Mouse (Mus musculus) heart, embryonic 10.5 days (tissue): ENCODE measurements around the gene Gm42421. TPM values are rescaled to one million over a fixed set of nuclear protein-coding genes. Genes with fewer than 3 reads are reported as not detected.
A peak's percentile ranks its signal among the peaks of the same experiment; 100 is the strongest.

Source experiments
- DNase-seq: peaks from one replicate; pipeline ENCODE4 v3.0.0-alpha.2; 2017; ENCODE audit warnings: low spot score
- H3K27ac ChIP-seq: fragments of 300-500 bp; sonication (generic); 2 replicates; pipeline ENCODE4 v1.5.1; 2016; ENCODE audit warnings: mild to moderate bottlenecking
- H3K27me3 ChIP-seq: fragments of 300-500 bp; sonication (generic); 2 replicates; pipeline ENCODE4 v1.6.1; 2016; ENCODE audit warnings: mild to moderate bottlenecking; ENCODE audit not compliant: poor library complexity, insufficient read depth, severe bottlenecking
- H3K36me3 ChIP-seq: fragments of 300-500 bp; sonication (generic); 2 replicates; pipeline ENCODE4 v1.6.1; 2016; ENCODE audit warnings: mild to moderate bottlenecking, moderate library complexity
- H3K4me1 ChIP-seq: fragments of 300-500 bp; sonication (generic); 2 replicates; pipeline ENCODE4 v1.6.1; 2016; ENCODE audit warnings: mild to moderate bottlenecking
- H3K4me3 ChIP-seq: fragments of 300-500 bp; sonication (generic); 2 replicates; pipeline ENCODE4 v1.5.1; 2016; ENCODE audit warnings: mild to moderate bottlenecking, moderate library complexity
- H3K9me3 ChIP-seq: fragments of 300-500 bp; sonication (generic); 2 replicates; pipeline ENCODE4 v1.6.1; 2016; ENCODE audit warnings: mild to moderate bottlenecking, moderate library complexity
- WGBS: fragments of 180-500 bp; shearing (Covaris S2); methylation state at CpG from one replicate; pipeline ENCODE4 v1.1.7; 2016; 5-methylcytosine and 5-hydroxymethylcytosine counted together
- polyA plus RNA-seq: library from polyadenylated mRNA; unstranded; fragments of >200 nt; fragmentation: Nextera tagmentation; extraction: Ambion mirVana; gene quantifications from 2 replicates; pipeline ENCODE4 v1.2.1, GENCODE M21; 2016

Gene Gm42421
- polyA plus RNA-seq, result 0.67 and 1.3 TPM in 2 replicates

DNA sequence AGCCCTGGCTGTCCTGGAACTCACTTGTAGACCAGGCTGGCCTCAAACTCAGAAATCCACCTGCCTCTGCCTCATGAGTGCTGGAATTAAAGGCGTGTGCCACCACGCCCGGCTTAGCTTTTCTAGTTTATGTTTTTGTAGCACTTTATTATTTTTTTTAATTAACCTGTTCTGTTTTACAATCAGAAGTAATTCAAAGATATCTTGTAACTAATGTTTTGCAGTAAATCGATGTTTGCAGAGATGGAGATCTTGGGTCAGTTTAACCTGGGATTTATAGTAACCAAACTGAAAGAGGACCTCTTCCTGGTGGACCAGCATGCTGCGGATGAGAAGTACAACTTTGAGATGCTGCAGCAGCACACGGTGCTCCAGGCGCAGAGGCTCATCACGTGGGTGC, at the start of gene Gm42421:
Gene Gm42421 (plus strand): TSS at position 301 of the 400 bp plus-strand sequence.
- Histone ChIP-seq H3K36me3 (peaks cover 90% of the 10 kb centered on the region), H3K27me3 (no peaks in the 10 kb centered on the region), H3K27ac (no peak within 1 kb of the TSS), H3K4me3 (no peak within 1 kb of the TSS), H3K4me1 (no peaks in the 10 kb centered on the region), H3K9me3 (no peaks in the 10 kb centered on the region)
- peak; percentile 51 for DNase-seq
- 94% methylated on average over 8 of the region's 8 CpGs for WGBS

DNA sequence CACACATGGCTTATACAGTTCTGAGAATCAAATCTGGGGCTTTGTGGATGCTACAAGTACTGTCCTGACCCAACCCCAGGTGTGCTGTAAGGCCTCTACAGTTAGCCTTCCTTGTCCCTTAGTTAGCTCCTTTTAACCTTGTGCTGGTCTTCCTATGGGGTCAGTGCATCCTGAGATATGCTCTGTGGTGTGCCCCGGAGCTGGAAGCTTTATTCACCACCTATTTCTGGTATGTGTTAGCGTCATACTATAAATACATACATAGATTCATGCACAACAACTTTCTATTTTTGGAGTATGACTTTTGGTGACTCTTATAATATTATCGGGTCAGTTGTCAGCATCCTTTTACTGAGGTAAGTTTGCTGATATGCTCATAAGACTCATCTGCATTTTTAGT, 42.7 kb upstream of the Gm42421 start:
- Histone ChIP-seq H3K9me3 (no peaks in the 10 kb centered on the region), H3K4me1 (no peaks in the 10 kb centered on the region), H3K4me3 (no peak overlapping the region), H3K27ac (no peak overlapping the region), H3K36me3 (peaks cover 94% of the 10 kb centered on the region), H3K27me3 (no peaks in the 10 kb centered on the region)
- DNase-seq, result no peak
- 92% methylated on average over 3 of the region's 3 CpGs for WGBS

DNA sequence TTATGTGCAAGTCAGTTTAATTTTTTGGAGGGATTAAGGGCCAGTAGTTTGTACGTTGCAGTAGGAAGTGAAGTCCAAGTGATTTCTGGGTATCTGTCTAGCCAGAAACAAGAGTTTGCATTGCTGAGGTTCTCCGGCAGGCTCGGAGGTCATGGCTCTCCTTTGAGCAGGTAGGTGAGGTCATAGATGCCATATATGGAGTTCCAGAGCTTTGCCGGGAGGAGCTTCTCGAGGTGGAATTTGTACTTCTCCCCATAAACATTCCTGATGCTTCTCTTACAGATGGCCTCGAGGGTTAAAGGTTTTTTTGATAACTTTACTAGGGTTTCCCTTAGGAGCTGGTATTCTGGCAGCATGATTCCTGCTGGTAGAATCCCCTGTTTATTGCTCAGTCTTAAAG, 37.2 kb upstream of the Gm42421 start:
- H3K4me3 ChIP-seq, result no peak overlapping the region
- no peaks in the 10 kb centered on the region for H3K27me3 ChIP-seq
- H3K36me3 ChIP-seq, result peaks cover 74% of the 10 kb centered on the region
- no peak for DNase-seq
- H3K4me1 ChIP-seq, result peaks cover 6% of the 10 kb centered on the region; the same call in 1 of the 2 replicates
- no peak overlapping the region for H3K27ac ChIP-seq
- H3K9me3 ChIP-seq, result no peaks in the 10 kb centered on the region
- WGBS, result 67% methylated on average over 6 of the region's 6 CpGs

DNA sequence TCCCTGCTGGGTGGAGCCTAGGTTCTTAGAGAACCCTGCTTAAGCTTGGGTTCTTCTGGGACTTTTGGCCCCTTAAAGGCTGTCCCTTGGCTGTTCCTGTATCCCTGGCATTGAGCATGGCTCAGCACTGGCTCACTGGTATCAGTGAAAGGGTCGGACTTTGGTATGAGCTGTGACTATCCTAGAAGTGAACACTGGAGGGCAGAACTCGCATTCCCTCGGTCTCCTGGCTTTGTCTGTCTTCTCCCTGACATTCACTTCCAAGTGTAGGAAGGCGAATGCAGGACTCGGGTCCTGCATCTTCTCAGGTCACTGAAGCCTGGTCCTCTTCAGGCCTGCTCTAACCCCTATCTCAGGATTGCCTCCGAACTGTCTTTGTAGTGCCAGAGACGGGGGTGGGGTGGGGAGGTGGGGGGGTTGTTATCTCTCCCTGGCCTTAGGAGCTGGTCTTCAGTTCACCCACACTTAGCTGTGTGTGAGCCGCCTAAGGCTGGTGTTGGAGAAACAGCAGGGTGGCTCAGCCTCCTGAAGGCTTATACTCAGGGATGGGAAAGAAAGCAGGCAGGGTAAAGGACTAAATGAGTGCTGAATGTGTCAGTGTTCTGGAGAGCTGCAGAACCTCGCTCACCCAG, 35.6 kb upstream of the Gm42421 start:
- Histone ChIP-seq H3K36me3 (peaks cover 70% of the 10 kb centered on the region), H3K4me3 (no peak overlapping the region), H3K27ac (no peak overlapping the region), H3K4me1 (peaks cover 6% of the 10 kb centered on the region; the same call in 1 of the 2 replicates), H3K27me3 (no peaks in the 10 kb centered on the region), H3K9me3 (no peaks in the 10 kb centered on the region)
- WGBS, result 46% methylated on average over 9 of the region's 9 CpGs
- DNase-seq, result no peak

DNA sequence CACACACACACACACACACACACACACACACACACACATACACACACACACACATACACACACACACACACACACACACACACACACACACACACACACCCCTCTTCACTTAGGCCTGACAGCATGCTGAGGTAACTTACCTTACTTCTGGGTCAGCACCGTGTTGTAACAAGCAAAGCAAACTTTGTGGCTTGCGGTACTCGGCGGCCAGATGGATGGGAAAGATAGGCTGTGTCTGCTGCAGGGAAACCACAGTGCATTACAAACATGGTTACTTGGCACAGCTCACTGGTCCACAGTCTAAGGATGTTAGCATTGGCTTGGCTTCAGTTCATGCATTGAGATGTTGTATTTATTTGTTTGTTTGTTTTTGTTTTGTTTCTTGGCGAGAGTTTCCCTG, 34.6 kb upstream of the Gm42421 start:
- Histone ChIP-seq H3K4me1 (peaks cover 6% of the 10 kb centered on the region; the same call in 1 of the 2 replicates), H3K27me3 (no peaks in the 10 kb centered on the region), H3K9me3 (no peaks in the 10 kb centered on the region), H3K36me3 (peaks cover 70% of the 10 kb centered on the region), H3K4me3 (no peak overlapping the region), H3K27ac (no peak overlapping the region)
- no peak for DNase-seq
- WGBS, result 71% methylated on average over 5 of the region's 5 CpGs

DNA sequence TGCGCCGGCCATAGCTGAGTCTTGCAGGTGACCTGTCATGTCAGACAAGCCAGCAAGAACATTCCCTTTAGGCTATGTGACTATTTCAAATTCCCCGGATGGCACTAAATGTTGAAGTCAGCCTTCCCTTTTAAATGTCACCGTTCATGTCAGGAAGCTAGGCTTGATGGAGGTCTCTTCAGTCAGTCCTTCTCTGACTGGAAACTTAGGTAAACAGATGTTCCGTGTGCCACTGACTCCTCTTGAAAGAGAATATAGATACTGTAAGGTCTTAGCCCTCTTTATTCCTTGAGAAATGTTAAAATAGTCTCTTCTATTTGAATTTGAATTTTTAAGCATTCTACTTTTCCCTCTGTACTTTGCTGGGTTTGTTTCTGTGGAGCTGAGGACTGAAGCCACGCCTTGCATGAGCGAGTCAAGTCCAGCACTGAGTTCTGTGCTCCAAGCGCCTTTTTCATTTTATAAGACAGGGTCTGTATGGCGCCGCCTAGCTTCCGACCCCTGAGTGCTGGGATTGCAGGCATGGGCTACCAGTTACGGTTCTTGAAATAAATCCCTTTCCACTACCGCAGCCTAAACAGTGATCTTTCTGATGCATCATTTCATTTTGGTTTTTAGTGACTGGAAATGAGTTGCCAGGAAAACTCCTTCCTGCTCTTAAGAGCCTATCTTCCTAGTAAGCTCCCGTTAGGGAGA, 30.2 kb upstream of the Gm42421 start, which contains the start of gene Ankrd61:
Gene Ankrd61 (minus strand): TSS at position 51 of the 696 bp plus-strand sequence.
- Histone ChIP-seq H3K36me3 (peaks cover 82% of the 10 kb centered on the region), H3K4me1 (no peaks in the 10 kb centered on the region), H3K27me3 (no peaks in the 10 kb centered on the region), H3K9me3 (no peaks in the 10 kb centered on the region), H3K27ac (no peak within 1 kb of the TSS), H3K4me3 (no peak within 1 kb of the TSS)
- WGBS, result 83% methylated on average over 14 of the region's 14 CpGs
- DNase-seq, result no peak

DNA sequence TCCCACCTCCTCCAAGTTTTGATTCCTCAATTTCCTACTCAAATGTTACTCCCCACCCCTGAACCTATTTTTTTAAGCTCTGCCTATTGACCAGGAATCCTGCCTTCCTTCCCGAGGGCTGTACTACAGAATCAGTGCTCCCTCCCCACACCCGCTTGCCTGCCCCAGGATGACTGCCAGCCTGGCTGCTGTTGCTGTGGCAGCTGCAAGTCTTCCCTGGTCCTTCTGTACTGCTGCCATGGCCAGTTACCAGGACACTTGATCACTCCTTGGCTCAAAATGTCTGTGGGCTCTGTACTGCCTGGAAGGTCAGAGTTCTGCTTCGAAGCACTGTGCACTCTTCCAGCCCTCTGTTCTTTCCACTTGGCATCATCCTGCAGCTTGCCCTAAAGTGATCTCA, 25.9 kb upstream of the Gm42421 start:
- Histone ChIP-seq H3K27me3 (no peaks in the 10 kb centered on the region), H3K9me3 (no peaks in the 10 kb centered on the region), H3K36me3 (peaks cover 93% of the 10 kb centered on the region), H3K4me3 (no peak overlapping the region), H3K4me1 (peaks cover 12% of the 10 kb centered on the region; the same call in 1 of the 2 replicates), H3K27ac (no peak overlapping the region)
- 79% methylated on average over 3 of the region's 3 CpGs for WGBS
- DNase-seq, result no peak

DNA sequence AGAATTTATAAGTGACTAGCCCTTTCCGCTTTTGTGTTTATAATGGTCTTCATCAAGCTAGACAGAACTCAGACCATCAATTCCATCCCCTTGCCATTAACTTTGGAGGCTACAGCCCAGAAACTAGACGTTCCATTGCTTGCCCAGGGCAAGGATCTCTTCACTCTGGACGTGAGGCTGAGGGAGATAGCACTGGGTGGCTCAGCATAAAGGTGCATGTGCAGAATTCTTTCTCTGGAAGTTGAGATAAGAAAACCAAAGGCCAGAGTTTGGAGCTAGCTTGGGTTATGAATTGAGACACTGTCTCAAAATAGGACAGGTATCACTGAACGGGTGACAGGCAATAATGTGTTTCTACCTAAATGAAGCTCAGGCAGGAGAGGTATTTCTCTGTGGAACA, 24.2 kb upstream of the Gm42421 start:
- H3K9me3 ChIP-seq, result no peaks in the 10 kb centered on the region
- H3K36me3 ChIP-seq, result peaks cover 76% of the 10 kb centered on the region
- no peak overlapping the region for H3K27ac ChIP-seq
- peaks cover 24% of the 10 kb centered on the region; the same call in 1 of the 2 replicates for H3K4me1 ChIP-seq
- WGBS, result 75% methylated on average over 4 of the region's 4 CpGs
- H3K27me3 ChIP-seq, result no peaks in the 10 kb centered on the region
- DNase-seq, result no peak
- H3K4me3 ChIP-seq, result no peak overlapping the region

DNA sequence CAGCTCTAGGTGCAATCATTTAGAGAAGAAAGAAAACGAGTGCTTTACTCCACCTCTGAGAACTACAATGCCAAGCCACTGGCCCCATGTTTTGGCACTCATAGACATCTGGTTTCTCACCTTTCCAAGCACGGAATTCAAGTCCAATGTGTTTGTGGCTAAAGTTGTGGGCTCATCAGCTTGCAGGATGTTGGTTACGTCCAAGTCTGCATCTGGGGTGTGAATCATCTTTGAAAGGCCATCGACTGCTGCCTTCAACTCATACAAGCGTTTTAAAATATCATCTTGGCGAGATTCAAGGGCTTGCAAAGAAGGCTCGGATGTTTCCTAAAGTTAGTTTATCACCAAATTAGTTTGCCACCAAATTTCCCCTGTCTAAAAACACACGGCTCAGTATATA, 21.5 kb upstream of the Gm42421 start:
- no peak overlapping the region for H3K4me3 ChIP-seq
- peaks cover 50% of the 10 kb centered on the region for H3K36me3 ChIP-seq
- H3K27ac ChIP-seq, result no peak overlapping the region
- no peaks in the 10 kb centered on the region for H3K9me3 ChIP-seq
- no peaks in the 10 kb centered on the region for H3K27me3 ChIP-seq
- peaks cover 25% of the 10 kb centered on the region; the same call in 1 of the 2 replicates for H3K4me1 ChIP-seq
- 88% methylated on average over 8 of the region's 8 CpGs for WGBS
- DNase-seq, result no peak

DNA sequence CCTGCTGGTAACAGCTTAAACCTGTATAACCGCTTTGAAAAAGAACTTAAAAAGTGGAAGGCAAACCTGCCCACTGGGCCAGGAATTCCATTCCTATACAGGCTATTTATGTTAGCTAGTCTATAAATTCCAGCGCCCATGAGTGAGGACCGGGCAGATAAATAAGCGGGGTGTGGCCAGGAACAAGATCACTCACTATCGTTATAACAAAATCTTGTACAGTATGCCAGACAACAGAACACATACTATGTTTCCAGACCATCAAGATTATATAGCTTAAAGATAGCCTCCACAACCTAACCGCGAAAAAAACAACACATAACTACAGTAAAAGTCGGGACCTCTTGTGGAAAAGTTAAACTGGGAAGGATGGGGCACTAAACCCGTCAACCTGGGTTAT, 19.0 kb upstream of the Gm42421 start:
- 2% methylated on average over 9 of the region's 9 CpGs for WGBS
- peak overlapping the region; percentile 91 for H3K27ac ChIP-seq
- DNase-seq, result no peak
- peaks cover 31% of the 10 kb centered on the region for H3K36me3 ChIP-seq
- H3K4me1 ChIP-seq, result peaks cover 25% of the 10 kb centered on the region; the same call in 1 of the 2 replicates
- H3K4me3 ChIP-seq, result peak overlapping the region; percentile 74
- no peaks in the 10 kb centered on the region for H3K9me3 ChIP-seq
- H3K27me3 ChIP-seq, result no peaks in the 10 kb centered on the region

DNA sequence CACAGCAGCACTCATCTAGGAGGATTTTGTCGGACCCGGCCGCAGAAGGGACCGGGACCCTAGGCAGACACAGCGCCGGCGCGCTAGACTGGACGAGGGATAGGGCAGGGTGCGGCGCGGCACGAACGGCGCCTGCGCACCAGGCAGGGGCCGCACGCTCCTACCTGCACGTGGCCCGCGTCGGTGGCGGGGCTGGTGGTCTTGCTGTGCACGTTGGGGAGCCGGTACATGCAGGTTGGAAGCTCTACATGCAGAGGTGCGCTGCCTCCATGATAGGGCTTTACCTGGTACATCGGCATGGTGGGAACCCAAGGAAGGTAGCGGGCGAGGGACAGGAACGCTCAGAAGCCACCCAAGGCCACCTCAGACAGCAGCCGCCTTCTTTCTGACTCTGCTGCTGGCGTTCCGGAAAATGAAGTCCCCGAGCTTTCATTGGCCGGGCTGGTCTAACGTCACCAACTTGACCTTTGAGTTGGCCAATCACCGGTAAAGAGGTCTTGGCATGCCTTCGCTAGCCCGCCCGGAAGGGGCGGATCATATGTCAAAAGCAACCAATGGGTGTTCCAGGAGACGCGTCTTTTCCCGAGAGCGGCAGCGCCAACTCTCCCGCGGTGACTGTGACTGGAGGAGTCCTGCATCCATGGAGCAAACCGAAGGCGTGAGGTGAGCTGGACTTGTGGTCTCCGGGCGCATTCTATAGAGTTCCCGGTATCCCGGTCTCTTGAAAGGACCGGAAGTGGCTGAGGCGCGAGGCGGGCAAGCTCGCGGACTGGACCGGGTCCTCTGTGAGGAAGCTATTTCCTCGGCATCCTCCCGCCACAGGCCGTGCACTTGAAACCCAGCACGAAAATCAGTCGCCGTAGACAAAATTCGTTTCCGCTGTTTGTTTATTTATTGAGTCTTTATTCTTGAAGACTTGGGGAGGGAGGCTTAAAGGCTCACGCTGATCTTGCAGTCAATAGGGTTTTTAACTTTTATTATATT, 18.3 kb upstream of the Gm42421 start, which contains the start of the genes Aimp2 and Pms2:
Gene Aimp2 (minus strand): TSS at position 431 of the 984 bp plus-strand sequence.
Gene Pms2 (plus strand): TSS at position 548 of the 984 bp plus-strand sequence.
- H3K36me3 ChIP-seq, result peaks cover 29% of the 10 kb centered on the region
- peak within 1 kb of the TSS; percentile 91 for H3K27ac ChIP-seq

DNA sequence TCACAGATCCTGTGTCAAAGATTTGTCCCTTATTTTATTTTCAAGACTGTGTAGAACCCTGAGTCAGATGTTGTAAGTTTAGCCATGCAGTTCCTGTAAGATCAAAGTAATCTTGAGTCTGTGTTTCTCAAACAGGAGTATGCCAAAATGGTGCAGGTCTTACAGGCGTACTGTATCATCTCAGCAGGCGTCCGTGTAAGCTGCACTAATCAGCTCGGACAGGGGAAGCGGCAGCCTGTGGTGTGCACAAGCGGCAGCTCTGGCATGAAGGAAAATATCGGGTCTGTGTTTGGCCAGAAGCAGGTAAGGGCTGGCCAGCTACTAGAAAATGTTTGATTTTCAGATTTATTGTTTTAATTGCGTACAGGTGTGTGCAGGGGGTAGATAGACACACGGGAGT, 11.8 kb upstream of the Gm42421 start:
- peak; percentile 48 for DNase-seq
- H3K27me3 ChIP-seq, result no peaks in the 10 kb centered on the region
- no peaks in the 10 kb centered on the region for H3K9me3 ChIP-seq
- no peak overlapping the region for H3K4me3 ChIP-seq
- WGBS, result 92% methylated on average over 9 of the region's 9 CpGs
- H3K27ac ChIP-seq, result no peak overlapping the region
- H3K36me3 ChIP-seq, result peaks cover 56% of the 10 kb centered on the region
- no peaks in the 10 kb centered on the region for H3K4me1 ChIP-seq

More for the DNA sequence above, 18.3 kb upstream of the Gm42421 start, which contains the start of the genes Aimp2 and Pms2:
- Histone ChIP-seq H3K4me1 (peaks cover 19% of the 10 kb centered on the region; the same call in 1 of the 2 replicates), H3K27me3 (no peaks in the 10 kb centered on the region), H3K4me3 (peak within 1 kb of the TSS; percentile 74), H3K9me3 (no peaks in the 10 kb centered on the region)
- under 1% methylated on average over 70 of the region's 70 CpGs for WGBS
- DNase-seq, result peak; percentile 99
